Mouse (Mus musculus): Measurements from ENCODE around the gene Rap1gap2. TPM values are rescaled to one million over a fixed set of nuclear protein-coding genes. Genes with fewer than 3 reads are reported as not detected.
A peak's percentile ranks its signal among the peaks of the same experiment; 100 is the strongest.

Rap1gap2 gene
- total RNA-seq, 2 experiments from 2014 or later = 122 TPM

GRCm38 (mm10) chr11:74472671-74473070 is 138.0 kb downstream of the Rap1gap2 start:
- DNase-seq (ENCODE audit: low spot score in 2 of 2) = no peak

- no peak for DNase-seq (ENCODE audit: low spot score in 2 of 2)
These were observed 142.5 kb downstream of the Rap1gap2 start for GRCm38 (mm10) chr11:74468195-74468594.

- no peak for DNase-seq (ENCODE audit: low spot score in 2 of 2)
These were observed 145.0 kb downstream of the Rap1gap2 start for GRCm38 (mm10) chr11:74465712-74466111.

GRCm38 (mm10) chr11:74464181-74464977 is 146.3 kb downstream of the Rap1gap2 start:
- no peak for DNase-seq (ENCODE audit: low spot score in 2 of 2)

GRCm38 (mm10) chr11:74462651-74463050 is 148.1 kb downstream of the Rap1gap2 start:
- no peak for DNase-seq (ENCODE audit: low spot score in 2 of 2)

- DNase-seq (ENCODE audit: low spot score in 2 of 2) = no peak
These were observed 151.1 kb downstream of the Rap1gap2 start for GRCm38 (mm10) chr11:74459651-74460050.

GRCm38 (mm10) chr11:74458400-74458799 is 152.3 kb downstream of the Rap1gap2 start:
- no peak for DNase-seq (ENCODE audit: low spot score in 2 of 2)

GRCm38 (mm10) chr11:74457194-74457593 is 153.5 kb downstream of the Rap1gap2 start:
- DNase-seq (ENCODE audit: low spot score in 2 of 2) = no peak

- DNase-seq (ENCODE audit: low spot score in 2 of 2) = no peak
These were observed 162.2 kb downstream of the Rap1gap2 start for GRCm38 (mm10) chr11:74448556-74448955.

GRCm38 (mm10) chr11:74447991-74448403 is 162.7 kb downstream of the Rap1gap2 start:
- DNase-seq (ENCODE audit: low spot score in 2 of 2) = no peak

- no peak for DNase-seq (ENCODE audit: low spot score in 2 of 2)
These were observed 165.1 kb downstream of the Rap1gap2 start for GRCm38 (mm10) chr11:74445591-74445990.

- DNase-seq (ENCODE audit: low spot score in 2 of 2) = no peak
These were observed 166.8 kb downstream of the Rap1gap2 start for GRCm38 (mm10) chr11:74443924-74444256.

GRCm38 (mm10) chr11:74443147-74443923 is 167.4 kb downstream of the Rap1gap2 start:
- DNase-seq (ENCODE audit: low spot score in 2 of 2) = no peak

- no peak for DNase-seq (ENCODE audit: low spot score in 2 of 2)
These were observed 168.3 kb downstream of the Rap1gap2 start for GRCm38 (mm10) chr11:74442396-74442795.

- no peak for DNase-seq (ENCODE audit: low spot score in 2 of 2)
These were observed 170.6 kb downstream of the Rap1gap2 start for GRCm38 (mm10) chr11:74440112-74440511.

- DNase-seq (ENCODE audit: low spot score in 2 of 2) = no peak
These were observed 171.5 kb downstream of the Rap1gap2 start for GRCm38 (mm10) chr11:74439202-74439601.

- DNase-seq (ENCODE audit: low spot score in 2 of 2) = no peak
These were observed 172.5 kb downstream of the Rap1gap2 start for GRCm38 (mm10) chr11:74438249-74438648.

- DNase-seq (ENCODE audit: low spot score in 2 of 2) = no peak
These were observed 175.3 kb downstream of the Rap1gap2 start for GRCm38 (mm10) chr11:74435366-74435765.

GRCm38 (mm10) chr11:74433000-74433399 is 177.7 kb downstream of the Rap1gap2 start:
- no peak for DNase-seq (ENCODE audit: low spot score in 2 of 2)

GRCm38 (mm10) chr11:74429798-74430529 is 180.8 kb downstream of the Rap1gap2 start:
- DNase-seq (ENCODE audit: low spot score in 2 of 2) = peak in 1 of 2 experiments; percentile 37

GRCm38 (mm10) chr11:74426306-74426705 is 184.4 kb downstream of the Rap1gap2 start:
- DNase-seq (ENCODE audit: low spot score in 2 of 2) = peak in 1 of 2 experiments; percentile 45

- DNase-seq (ENCODE audit: low spot score in 2 of 2) = no peak
These were observed 188.7 kb downstream of the Rap1gap2 start for GRCm38 (mm10) chr11:74422019-74422418.
